Mouse (Mus musculus) midbrain, embryonic 10.5 days (tissue): ENCODE data around the gene Atp10a. TPM values are rescaled to one million over a fixed set of nuclear protein-coding genes. Genes with fewer than 3 reads are reported as not detected.

Experiments
- DNase-seq: peaks from one replicate; pipeline ENCODE4 v3.0.0-alpha.2; 2017; ENCODE audit warnings: low spot score
- H3K27ac ChIP-seq: fragments of 300-500 bp; sonication (generic); replicated peaks from 2 replicates; pipeline ENCODE4 v1.5.1; 2016; ENCODE audit warnings: mild to moderate bottlenecking
- H3K27me3 ChIP-seq: fragments of 300-500 bp; sonication (generic); 2 replicates; pipeline ENCODE4 v1.6.1; 2016; ENCODE audit warnings: low read depth, mild to moderate bottlenecking; ENCODE audit not compliant: poor library complexity, severe bottlenecking
- H3K36me3 ChIP-seq: fragments of 300-500 bp; sonication (generic); 2 replicates; pipeline ENCODE4 v1.6.1; 2016; ENCODE audit warnings: mild to moderate bottlenecking, moderate library complexity
- H3K4me1 ChIP-seq: fragments of 300-500 bp; sonication (generic); 2 replicates; pipeline ENCODE4 v1.6.1; 2016
- H3K4me3 ChIP-seq: fragments of 300-500 bp; sonication (generic); 2 replicates; pipeline ENCODE4 v1.5.1; 2016; ENCODE audit warnings: mild to moderate bottlenecking, moderate library complexity
- H3K9me3 ChIP-seq: fragments of 300-500 bp; sonication (generic); replicated peaks from 2 replicates; pipeline ENCODE4 v1.6.1; 2016; ENCODE audit warnings: mild to moderate bottlenecking
- WGBS: fragments of 180-500 bp; shearing (Covaris S2); methylation state at CpG from one replicate; pipeline ENCODE4 v1.1.7; 2016; 5-methylcytosine and 5-hydroxymethylcytosine counted together
- polyA plus RNA-seq: library from polyadenylated mRNA; unstranded; fragments of >200 nt; fragmentation: Nextera tagmentation; extraction: Ambion mirVana; gene quantifications from 2 replicates; pipeline ENCODE4 v1.2.1, GENCODE M21; 2016

The Atp10a gene
- polyA plus RNA-seq, 1 experiment from 2014 or later, result 1.7 TPM

- peak overlapping the region; percentile 31 for H3K4me3 ChIP-seq
- no peaks in the 10 kb centered on the region for H3K27me3 ChIP-seq
- peak overlapping the region; percentile 79 for H3K27ac ChIP-seq
- H3K4me1 ChIP-seq, result peaks cover 25% of the 10 kb centered on the region
- H3K9me3 ChIP-seq, result no peaks in the 10 kb centered on the region
- DNase-seq, result peak; percentile 72
- 2% methylated on average over 9 of the region's 9 CpGs for WGBS
- no peaks in the 10 kb centered on the region for H3K36me3 ChIP-seq
Observed at GRCm38 (mm10) chr7:58843767-58844445, 187.9 kb downstream of the Atp10a start.

- DNase-seq, result no peak
- Histone ChIP-seq H3K4me3 (peak overlapping the region; percentile 31), H3K36me3 (no peaks in the 10 kb centered on the region), H3K27ac (peak overlapping the region; percentile 79), H3K4me1 (peaks cover 25% of the 10 kb centered on the region), H3K27me3 (no peaks in the 10 kb centered on the region), H3K9me3 (no peaks in the 10 kb centered on the region)
- WGBS, result 24% methylated on average over 4 of the region's 4 CpGs
Observed at GRCm38 (mm10) chr7:58844449-58844848, 188.5 kb downstream of the Atp10a start.

GRCm38 (mm10) chr7:58858921-58859320, 203.0 kb downstream of the Atp10a start:
- no peaks in the 10 kb centered on the region for H3K4me1 ChIP-seq
- DNase-seq, result no peak
- H3K27me3 ChIP-seq, result no peaks in the 10 kb centered on the region
- H3K27ac ChIP-seq, result no peak overlapping the region
- no peaks in the 10 kb centered on the region for H3K36me3 ChIP-seq
- no peak overlapping the region for H3K4me3 ChIP-seq
- WGBS, result 93% methylated on average over 4 of the region's 4 CpGs
- no peaks in the 10 kb centered on the region for H3K9me3 ChIP-seq

GRCm38 (mm10) chr7:58863174-58863573, 207.2 kb downstream of the Atp10a start:
- WGBS, result 92% methylated on average over 3 of the region's 3 CpGs
- no peak overlapping the region for H3K4me3 ChIP-seq
- H3K9me3 ChIP-seq, result no peaks in the 10 kb centered on the region
- DNase-seq, result no peak
- no peaks in the 10 kb centered on the region for H3K36me3 ChIP-seq
- no peaks in the 10 kb centered on the region for H3K27me3 ChIP-seq
- no peak overlapping the region for H3K27ac ChIP-seq
- H3K4me1 ChIP-seq, result peaks cover 16% of the 10 kb centered on the region

GRCm38 (mm10) chr7:58866865-58867614, 211.1 kb downstream of the Atp10a start:
- DNase-seq, result peak; percentile 17
- Histone ChIP-seq H3K27me3 (no peaks in the 10 kb centered on the region), H3K4me3 (no peak overlapping the region), H3K4me1 (peaks cover 16% of the 10 kb centered on the region), H3K36me3 (no peaks in the 10 kb centered on the region), H3K27ac (peak overlapping the region; percentile 55; the same call in 1 of the 2 replicates), H3K9me3 (no peaks in the 10 kb centered on the region)
- WGBS, result 25% methylated on average over 4 of the region's 4 CpGs

- Histone ChIP-seq H3K36me3 (no peaks in the 10 kb centered on the region), H3K4me1 (peaks cover 16% of the 10 kb centered on the region), H3K4me3 (no peak overlapping the region), H3K9me3 (no peaks in the 10 kb centered on the region), H3K27me3 (no peaks in the 10 kb centered on the region), H3K27ac (no peak overlapping the region)
- 63% methylated on average over 1 of the region's 1 CpGs for WGBS
- DNase-seq, result no peak
Observed at GRCm38 (mm10) chr7:58870661-58871060, 214.7 kb downstream of the Atp10a start.

- no peaks in the 10 kb centered on the region for H3K9me3 ChIP-seq
Observed at GRCm38 (mm10) chr7:58873676-58874075, 217.7 kb downstream of the Atp10a start.

More at GRCm38 (mm10) chr7:58873676-58874075, 217.7 kb downstream of the Atp10a start:
- Histone ChIP-seq H3K4me1 (no peaks in the 10 kb centered on the region), H3K27ac (no peak overlapping the region), H3K27me3 (no peaks in the 10 kb centered on the region), H3K36me3 (no peaks in the 10 kb centered on the region), H3K4me3 (no peak overlapping the region)
- 92% methylated on average over 1 of the region's 1 CpGs for WGBS
- DNase-seq, result no peak
